Mouse (Mus musculus) megakaryocyte-erythroid progenitor cell, adult 5-6 weeks (primary cell): ENCODE data around the gene Gh. TPM values are rescaled to one million over a fixed set of nuclear protein-coding genes. Genes with fewer than 3 reads are reported as not detected.

Source experiments
- total RNA-seq, 2 experiments: library from RNA; stranded (forward) in 1 of 2; stranded (reverse) in 1 of 2; fragments of 200-1000, 215-1000 nt in 1 of 2; fragments of >200 nt in 1 of 2; fragmentation: Nextera tagmentation in 1 of 2; gene quantifications; 2 replicates each; pipeline ENCODE4 v1.2.3; 2014 to 2017

The Gh gene
- total RNA-seq, 2 experiments from 2014 or later = not detected

Other genes with a start within 250 kb of the Gh start
- gene Taco1, start 235.8 kb downstream of the Gh start, total RNA-seq (2014; fragmentation: Nextera tagmentation) = 8.3 and 9.0 TPM in 2 replicates
- 15.2 and 29.7 TPM in 2 replicates for gene Taco1, start 235.8 kb downstream of the Gh start, total RNA-seq (2017)
- gene Map3k3, start 217.3 kb downstream of the Gh start, total RNA-seq (2014; fragmentation: Nextera tagmentation) = 10.3 and 19.9 TPM in 2 replicates
- 5.9 and 9.0 TPM in 2 replicates for gene Map3k3, start 217.3 kb downstream of the Gh start, total RNA-seq (2017)
- not detected in 2 replicates for gene Gm10840, start 141.0 kb downstream of the Gh start, total RNA-seq (2014; fragmentation: Nextera tagmentation)
- gene Gm10840, start 141.0 kb downstream of the Gh start, total RNA-seq (2017) = not detected in 2 replicates
- gene Limd2, start 141.0 kb downstream of the Gh start, total RNA-seq (2014; fragmentation: Nextera tagmentation) = 12.0 and 18.5 TPM in 2 replicates
- gene Limd2, start 141.0 kb downstream of the Gh start, total RNA-seq (2017) = 4.4 and 5.9 TPM in 2 replicates
- 20.3 and 29.6 TPM in 2 replicates for gene Strada, start 99.7 kb downstream of the Gh start, total RNA-seq (2014; fragmentation: Nextera tagmentation)
- 9.8 and 15.5 TPM in 2 replicates for gene Strada, start 99.7 kb downstream of the Gh start, total RNA-seq (2017)
- 33.8 and 41.7 TPM in 2 replicates for gene Ccdc47, start 85.5 kb downstream of the Gh start, total RNA-seq (2014; fragmentation: Nextera tagmentation)
- 218 and 232 TPM in 2 replicates for gene Ccdc47, start 85.5 kb downstream of the Gh start, total RNA-seq (2017)
- gene Ddx42, start 84.9 kb downstream of the Gh start, total RNA-seq (2014; fragmentation: Nextera tagmentation) = 65.1 and 66.6 TPM in 2 replicates
- gene Ddx42, start 84.9 kb downstream of the Gh start, total RNA-seq (2017) = 82.7 and 126 TPM in 2 replicates
- 115 and 123 TPM in 2 replicates for gene Ftsj3, start 45.8 kb downstream of the Gh start, total RNA-seq (2014; fragmentation: Nextera tagmentation)
- gene Ftsj3, start 45.8 kb downstream of the Gh start, total RNA-seq (2017) = 235 and 274 TPM in 2 replicates
- 126 and 145 TPM in 2 replicates for gene Psmc5, start 45.7 kb downstream of the Gh start, total RNA-seq (2014; fragmentation: Nextera tagmentation)
- 111 and 128 TPM in 2 replicates for gene Psmc5, start 45.7 kb downstream of the Gh start, total RNA-seq (2017)
- gene Smarcd2, start 28.9 kb downstream of the Gh start, total RNA-seq (2014; fragmentation: Nextera tagmentation) = 93.8 and 120 TPM in 2 replicates
- gene Smarcd2, start 28.9 kb downstream of the Gh start, total RNA-seq (2017) = 201 and 272 TPM in 2 replicates
- 1.4 and 3.5 TPM in 2 replicates for gene Tcam1, start 25.2 kb downstream of the Gh start, total RNA-seq (2014; fragmentation: Nextera tagmentation)
- gene Tcam1, start 25.2 kb downstream of the Gh start, total RNA-seq (2017) = 2.1 and 3.7 TPM in 2 replicates
- 5.1 and 21.6 TPM in 2 replicates for gene Cd79b, start 12.9 kb upstream of the Gh start, total RNA-seq (2014; fragmentation: Nextera tagmentation)
- gene Cd79b, start 12.9 kb upstream of the Gh start, total RNA-seq (2017) = 1.4 and 3.5 TPM in 2 replicates
- gene Scn4a, start 51.4 kb upstream of the Gh start, total RNA-seq (2014; fragmentation: Nextera tagmentation) = 0.11 TPM in 1 of 2 replicates, not detected in the other
- gene Scn4a, start 51.4 kb upstream of the Gh start, total RNA-seq (2017) = not detected in 2 replicates
- 4.6 TPM in 1 of 2 replicates, not detected in the other for gene Prr29, start 63.6 kb upstream of the Gh start, total RNA-seq (2014; fragmentation: Nextera tagmentation)
- gene Prr29, start 63.6 kb upstream of the Gh start, total RNA-seq (2017) = not detected in 2 replicates
- gene Icam2, start 86.2 kb upstream of the Gh start, total RNA-seq (2014; fragmentation: Nextera tagmentation) = 20.5 and 46.5 TPM in 2 replicates
- 51.4 and 82.3 TPM in 2 replicates for gene Icam2, start 86.2 kb upstream of the Gh start, total RNA-seq (2017)
- gene Ern1, start 186.0 kb upstream of the Gh start, total RNA-seq (2014; fragmentation: Nextera tagmentation) = 13.7 and 14.2 TPM in 2 replicates
- gene Ern1, start 186.0 kb upstream of the Gh start, total RNA-seq (2017) = 7.0 and 9.8 TPM in 2 replicates